Mouse (Mus musculus) hindbrain, embryonic 16.5 days (tissue): ENCODE measurements around the gene Gm4553. TPM values are rescaled to one million over a fixed set of nuclear protein-coding genes. Genes with fewer than 3 reads are reported as not detected.

Source experiments
- polyA plus RNA-seq: library from polyadenylated mRNA; unstranded; fragments of >200 nt; fragmentation: Nextera tagmentation; extraction: Ambion mirVana; gene quantifications from 2 replicates; pipeline ENCODE4 v1.2.1, GENCODE M21; 2015

Gene Gm4553
- polyA plus RNA-seq, 1 experiment from 2014 or later = not detected

Other genes with a start within 250 kb of the Gm4553 start
- gene Tollip, start 247.2 kb downstream of the Gm4553 start, polyA plus RNA-seq = 77.3 and 84.7 TPM in 2 replicates
- gene Brsk2, start 216.0 kb downstream of the Gm4553 start, polyA plus RNA-seq = 19.6 and 20.7 TPM in 2 replicates
- 52.7 and 55.9 TPM in 2 replicates for gene Mob2, start 104.7 kb downstream of the Gm4553 start, polyA plus RNA-seq
- 109 and 117 TPM in 2 replicates for gene Dusp8, start 69.9 kb downstream of the Gm4553 start, polyA plus RNA-seq
- 0.25 TPM in 2 replicates for gene Gm45618, start 45.0 kb downstream of the Gm4553 start, polyA plus RNA-seq
- 0.24 TPM in 2 replicates for gene Gm39115, start 29.7 kb downstream of the Gm4553 start, polyA plus RNA-seq
- gene Gm45337, start 21.1 kb downstream of the Gm4553 start, polyA plus RNA-seq = not detected in 2 replicates
- gene Gm29735, start 8.6 kb downstream of the Gm4553 start, polyA plus RNA-seq = not detected in 2 replicates
- not detected in 2 replicates for gene Krtap5-2, start 10.3 kb upstream of the Gm4553 start, polyA plus RNA-seq
- gene Gm10153, start 24.6 kb upstream of the Gm4553 start, polyA plus RNA-seq = not detected in 2 replicates
- not detected in 2 replicates for gene Krtap5-3, start 35.6 kb upstream of the Gm4553 start, polyA plus RNA-seq
- not detected in 2 replicates for gene Gm7579, start 46.1 kb upstream of the Gm4553 start, polyA plus RNA-seq
- not detected in 2 replicates for gene Krtap5-5, start 64.2 kb upstream of the Gm4553 start, polyA plus RNA-seq
- gene Gm40460, start 75.3 kb upstream of the Gm4553 start, polyA plus RNA-seq = not detected in 2 replicates
- gene Gm2431, start 92.6 kb upstream of the Gm4553 start, polyA plus RNA-seq = not detected in 2 replicates
- not detected in 2 replicates for gene Gm4559, start 108.6 kb upstream of the Gm4553 start, polyA plus RNA-seq
- not detected in 2 replicates for gene Krtap5-1, start 131.4 kb upstream of the Gm4553 start, polyA plus RNA-seq
- gene Krtap5-4, start 137.8 kb upstream of the Gm4553 start, polyA plus RNA-seq = not detected in 2 replicates
- gene Ifitm10, start 208.0 kb upstream of the Gm4553 start, polyA plus RNA-seq = 13.3 and 14.9 TPM in 2 replicates
- 6.4 TPM in 1 of 2 replicates, not detected in the other for gene Gm49369, start 216.9 kb upstream of the Gm4553 start, polyA plus RNA-seq
- 356 and 378 TPM in 2 replicates for gene Ctsd, start 222.3 kb upstream of the Gm4553 start, polyA plus RNA-seq